In the genomic region with DNA sequence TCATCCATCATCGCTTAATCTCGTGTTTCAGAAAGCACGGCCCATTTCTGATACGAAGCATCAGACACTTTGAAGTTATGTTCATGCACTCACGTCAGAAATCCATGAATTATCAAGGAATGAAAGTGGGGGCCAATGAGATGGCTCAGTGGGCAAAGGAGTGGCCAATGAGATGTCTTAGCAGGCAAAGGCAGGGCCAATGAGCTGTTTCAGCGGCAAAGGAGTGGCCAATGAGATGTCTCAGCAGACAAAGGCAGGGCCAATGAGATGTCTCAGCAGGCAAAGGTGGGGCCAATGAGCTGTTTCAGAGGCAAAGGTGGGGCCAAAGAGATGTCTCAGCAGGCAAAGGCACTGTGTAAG, we compare ENCODE assay signal across 10 mouse cellular contexts.
DNase-seq lines count a peak whose midpoint lies in the region; ATAC-seq lines count a peak whose summit lies in the region.
"Had no signal": no experiment of that assay in that cellular context is flagged by ENCODE, and none has a peak within 500 bp of the region (broad histone marks: within the 10 kb centered on the region; RNA-seq: fewer than 3 reads in every experiment).

No protein-coding gene starts in this region.

- no peak overlapping the region for H3K4me3 ChIP-seq in lung, embryonic 16.5 days (ENCODE audit: low read length)
- no peak overlapping the region for H3K4me3 ChIP-seq in heart, embryonic 15.5 days
- no peak overlapping the region for H3K4me3 ChIP-seq in stomach, embryonic 16.5 days (replicated peaks; ENCODE audit: low read length)
- H3K4me3 ChIP-seq: limb, embryonic 12.5 days had no signal

- intact Hi-C loops in heart, postnatal 14 days (cut with DNase I): no loop called here

- H3K4me1 ChIP-seq in lung, embryonic 16.5 days (replicated peaks; ENCODE audit: control insufficient read depth, insufficient read depth, low read length): peaks cover 2% of the 10 kb centered on the region; the same call in 1 of the 2 replicates
- 0 out of 2 replicates have a peak, but pooled peaks cover 2% of the 10 kb centered on the region for H3K4me1 ChIP-seq in heart, embryonic 15.5 days (replicated peaks)
- peaks cover 6% of the 10 kb centered on the region; the same call in 1 of the 2 replicates for H3K4me1 ChIP-seq in stomach, embryonic 16.5 days (ENCODE audit: control insufficient read depth, insufficient read depth, low read length)
- H3K4me1 ChIP-seq: limb, embryonic 12.5 days had no signal

- DNase-seq in heart, adult 8-10 months (ENCODE audit: low spot score): peak; percentile 16
- DNase-seq in heart, postnatal 14 days: no peak
- no peak for DNase-seq in lung, postnatal 36 days
- DNase-seq in spleen, adult 18-20 months: no peak
- DNase-seq: adrenal gland, postnatal 14 days; layer of hippocampus, postnatal 36 days had no signal

- H3K9me3 ChIP-seq in lung, embryonic 16.5 days (ENCODE audit: control insufficient read depth, low read length): no peaks in the 10 kb centered on the region
- H3K9me3 ChIP-seq in heart, embryonic 15.5 days (replicated peaks): no peaks in the 10 kb centered on the region
- H3K9me3 ChIP-seq in stomach, embryonic 16.5 days (replicated peaks; ENCODE audit: control insufficient read depth, low read length): no peaks in the 10 kb centered on the region
- H3K9me3 ChIP-seq: limb, embryonic 12.5 days had no signal

- 50% methylated on average over 6 of the region's 6 CpGs for WGBS in lung, embryonic 16.5 days
- 60% methylated on average over 6 of the region's 6 CpGs for WGBS in heart, embryonic 15.5 days
- 47% methylated on average over 6 of the region's 6 CpGs for WGBS in stomach, embryonic 16.5 days

- H3K27me3 ChIP-seq in lung, embryonic 16.5 days (ENCODE audit: control insufficient read depth, insufficient read depth, low read depth, low read length): no peaks in the 10 kb centered on the region
- no peaks in the 10 kb centered on the region for H3K27me3 ChIP-seq in heart, embryonic 15.5 days
- H3K27me3 ChIP-seq in stomach, embryonic 16.5 days (ENCODE audit: control insufficient read depth, insufficient read depth, low read length): no peaks in the 10 kb centered on the region
- H3K27me3 ChIP-seq: limb, embryonic 12.5 days had no signal

- H3K4me2 ChIP-seq in lung, embryonic 16.5 days (ENCODE audit: low read depth, low read length): peak overlapping the region; percentile 1; the same call in 1 of the 2 replicates
- H3K4me2 ChIP-seq in heart, embryonic 15.5 days: 0 out of 2 replicates have a peak overlapping the region, but pooled peaks have one; percentile 9
- no peak overlapping the region; the same call in 1 of the 2 replicates for H3K4me2 ChIP-seq in stomach, embryonic 16.5 days (ENCODE audit: low read depth, low read length)
- H3K4me2 ChIP-seq: limb, embryonic 12.5 days had no signal

- H3K36me3 ChIP-seq in lung, embryonic 16.5 days (ENCODE audit: control insufficient read depth, insufficient read depth, low read length): no peaks in the 10 kb centered on the region
- no peaks in the 10 kb centered on the region for H3K36me3 ChIP-seq in heart, embryonic 15.5 days
- H3K36me3 ChIP-seq in stomach, embryonic 16.5 days (ENCODE audit: control insufficient read depth, insufficient read depth, low read length): no peaks in the 10 kb centered on the region
- H3K36me3 ChIP-seq: limb, embryonic 12.5 days had no signal

- peak; percentile 55 for ATAC-seq in lung, embryonic 16.5 days (ENCODE audit: low read depth)
- no peak for ATAC-seq in heart, embryonic 15.5 days (replicated peaks; ENCODE audit: insufficient number of reproducible peaks, insufficient read depth, low FRiP score, low read depth)
- peak; percentile 26; the same call in 1 of the 2 replicates for ATAC-seq in stomach, embryonic 16.5 days (ENCODE audit: insufficient read depth, low FRiP score)

- H3K9ac ChIP-seq in lung, embryonic 16.5 days (ENCODE audit: low read length): no peak overlapping the region
- H3K9ac ChIP-seq in heart, embryonic 15.5 days: no peak overlapping the region
- H3K9ac ChIP-seq in stomach, embryonic 16.5 days (ENCODE audit: low read length): no peak overlapping the region
- H3K9ac ChIP-seq: limb, embryonic 12.5 days had no signal

- peak overlapping the region; percentile 18 for H3K27ac ChIP-seq in lung, embryonic 16.5 days (ENCODE audit: low read length)
- peak overlapping the region; percentile 48 for H3K27ac ChIP-seq in heart, embryonic 15.5 days
- H3K27ac ChIP-seq in stomach, embryonic 16.5 days (ENCODE audit: low read length): peak overlapping the region; percentile 76
- H3K27ac ChIP-seq: limb, embryonic 12.5 days had no signal

Comparison
In these comparisons a context has a peak if more than half of its experiments do, and no peak if none do; other contexts are left out.
1. H3K27ac ChIP-seq: peak in every context shown above with its lines; median percentile 76 in stomach, embryonic 16.5 days; 48 in heart, embryonic 15.5 days; 18 in lung, embryonic 16.5 days.